9 mouse cellular contexts compared by ENCODE assay signal in genomic region chr12:108239441-108239840, GRCm38 (mm10). TPM values are rescaled to one million over a fixed set of nuclear protein-coding genes. Genes with fewer than 3 reads are reported as not detected.
DNase-seq lines count a peak whose midpoint lies in the region; ATAC-seq and TF ChIP-seq lines count a peak whose summit lies in the region.
"Had no signal": no experiment of that assay in that cellular context is flagged by ENCODE, and none has a peak within 500 bp of the region (broad histone marks: within the 10 kb centered on the region; RNA-seq: fewer than 3 reads in every experiment).

No protein-coding gene starts in this region.

- DNase-seq in adrenal gland, adult (ENCODE audit: inconsistent age in 2 of 2, low spot score in 1 of 2), result peak; percentile 72 to 89
- no peak for DNase-seq in adrenal gland, adult 18-20 months (ENCODE audit: low spot score in 2 of 2)
- peak; percentile 74 for DNase-seq in cerebellum, adult 11 months
- peak; percentile 58 to 83 for DNase-seq in frontal cortex, adult 2 months (ENCODE audit: extremely low spot score in 1 of 2, low spot score in 1 of 2)
- peak; percentile 90 for DNase-seq in hindbrain, postnatal 0 days (ENCODE audit: low spot score)
- DNase-seq in limb, embryonic 14.5 days (ENCODE audit: low spot score), result peak; percentile 56
- peak; percentile 85 to 91 for DNase-seq in right cerebral cortex, postnatal 10 days (ENCODE audit: low spot score in 2 of 2)
- DNase-seq in gastrocnemius, postnatal 25 days, result no peak

- no peaks in the 10 kb centered on the region for H3K36me3 ChIP-seq in hindbrain, postnatal 0 days (ENCODE audit: insufficient read depth, low read length)
- H3K36me3 ChIP-seq in limb, embryonic 14.5 days (ENCODE audit: control insufficient read depth, insufficient read depth, low read length), result no peaks in the 10 kb centered on the region

- peaks cover 62% of the 10 kb centered on the region for H3K4me1 ChIP-seq in hindbrain, postnatal 0 days (ENCODE audit: insufficient read depth, low read length)
- H3K4me1 ChIP-seq in limb, embryonic 14.5 days (ENCODE audit: control insufficient read depth, insufficient read depth, low read length), result peaks cover 27% of the 10 kb centered on the region

- H3K4me2 ChIP-seq in hindbrain, postnatal 0 days (ENCODE audit: low read depth, low read length), result 0 out of 2 replicates have a peak overlapping the region, but pooled peaks have one; percentile 16
- H3K4me2 ChIP-seq in limb, embryonic 14.5 days (replicated peaks; ENCODE audit: low read depth, low read length, severe bottlenecking), result no peak overlapping the region

- H3K27ac ChIP-seq in hindbrain, postnatal 0 days, result peak overlapping the region; percentile 65
- no peak overlapping the region for H3K27ac ChIP-seq in limb, embryonic 14.5 days (replicated peaks; ENCODE audit: low read depth, low read length)
- H3K27ac ChIP-seq: macrophage had no signal

- WGBS in hindbrain, postnatal 0 days, result 21% methylated on average over 5 of the region's 5 CpGs
- 40% methylated on average over 5 of the region's 5 CpGs for WGBS in limb, embryonic 14.5 days

- ATAC-seq in hindbrain, postnatal 0 days, result peak; percentile 60
- 0 out of 2 replicates have a peak, but pooled peaks have one; percentile 38 for ATAC-seq in limb, embryonic 14.5 days (ENCODE audit: low FRiP score, low read depth)

- H3K9me3 ChIP-seq in hindbrain, postnatal 0 days (ENCODE audit: low read length), result no peaks in the 10 kb centered on the region
- no peaks in the 10 kb centered on the region for H3K9me3 ChIP-seq in limb, embryonic 14.5 days (ENCODE audit: control insufficient read depth, low read length)

- no peak overlapping the region for H3K9ac ChIP-seq in hindbrain, postnatal 0 days (replicated peaks; ENCODE audit: low read length)
- H3K9ac ChIP-seq in limb, embryonic 14.5 days (ENCODE audit: low read depth, low read length, severe bottlenecking), result no peak overlapping the region

- no peak for TF ChIP-seq CTCF in hindbrain, postnatal 0 days (IDR thresholded peaks at IDR 0.05; ENCODE audit: low read depth)

- no peak overlapping the region for H3K4me3 ChIP-seq in hindbrain, postnatal 0 days (ENCODE audit: low read length)
- no peak overlapping the region for H3K4me3 ChIP-seq in limb, embryonic 14.5 days (replicated peaks; ENCODE audit: low read length)

- no peaks in the 10 kb centered on the region for H3K27me3 ChIP-seq in hindbrain, postnatal 0 days (ENCODE audit: insufficient read depth, low read length)
- no peaks in the 10 kb centered on the region for H3K27me3 ChIP-seq in limb, embryonic 14.5 days (ENCODE audit: control insufficient read depth, insufficient read depth, low read length)

- no peak for TF ChIP-seq POLR2A in limb, embryonic 14.5 days (IDR thresholded peaks at IDR 0.05; ENCODE audit: borderline replicate concordance, extremely low read depth, insufficient read depth, insufficient read length)

RNA-seq across cellular contexts. Expression of gene Ccdc85c, which starts 35.8 kb away (rescaled TPM):
- 10 to 100 TPM; 21.3 to 22.9 TPM for total RNA-seq in adrenal gland, adult 18-20 months (2021)
- 44.2 and 44.8 TPM in 2 replicates for polyA plus RNA-seq in frontal cortex, adult 2 months (2012; rRNA removed)
- total RNA-seq in hindbrain, postnatal 0 days (2014; rRNA removed), result 86.3 and 94.7 TPM in 2 replicates
- polyA plus RNA-seq in hindbrain, postnatal 0 days (2015; fragmentation: Nextera tagmentation; extraction: Ambion mirVana), result 16.9 and 17.0 TPM in 2 replicates
- polyA plus RNA-seq in limb, embryonic 14.5 days (2012; rRNA removed), result 9.9 and 13.1 TPM in 2 replicates
- 6.1 and 6.4 TPM in 2 replicates for polyA plus RNA-seq in limb, embryonic 14.5 days (2014; fragmentation: Nextera tagmentation; extraction: Ambion mirVana)
- 10 to 100 TPM; 11.4 to 15.2 TPM for total RNA-seq in gastrocnemius, postnatal 25 days (2021)

Comparison
In these comparisons a context has a peak if more than half of its experiments do, and no peak if none do; other contexts are left out.
1. DNase-seq: peak in adrenal gland, adult (2 of 2), cerebellum, adult 11 months (single experiment), frontal cortex, adult 2 months (2 of 2), hindbrain, postnatal 0 days (single experiment), limb, embryonic 14.5 days (single experiment) and right cerebral cortex, postnatal 10 days (2 of 2); none in adrenal gland, adult 18-20 months (0 of 2) and gastrocnemius, postnatal 25 days (single experiment).